Mouse (Mus musculus) kidney, adult 2 months (tissue): ENCODE measurements around the gene Tspan1. TPM values are rescaled to one million over a fixed set of nuclear protein-coding genes. Genes with fewer than 3 reads are reported as not detected.

Experiments
- DNase-seq: peaks from one replicate; pipeline ENCODE4 v3.0.0; 2021
- H3K27ac ChIP-seq: fragments of 200-500 bp; 2 replicates; pipeline ENCODE4 v1.5.1; 2012; ENCODE audit warnings: low read depth, low read length, control low read depth, inconsistent platforms; ENCODE audit not compliant: insufficient read depth
- H3K27me3 ChIP-seq: fragments of 200-500 bp; replicated peaks from 2 replicates; pipeline ENCODE4 v1.6.1; 2012; ENCODE audit warnings: mild to moderate bottlenecking, moderate library complexity, low read length, inconsistent platforms; ENCODE audit not compliant: control insufficient read depth, insufficient read depth
- H3K36me3 ChIP-seq: fragments of 200-500 bp; 2 replicates; pipeline ENCODE4 v1.6.1; 2012; ENCODE audit warnings: mild to moderate bottlenecking, moderate library complexity, low read length, inconsistent platforms; ENCODE audit not compliant: control insufficient read depth, insufficient read depth
- H3K4me1 ChIP-seq: fragments of 200-500 bp; 2 replicates; pipeline ENCODE4 v1.6.1; 2011; ENCODE audit warnings: low read length; ENCODE audit not compliant: control insufficient read depth, insufficient read depth
- H3K4me3 ChIP-seq: fragments of 200-500 bp; 2 replicates; pipeline ENCODE4 v1.5.1; 2011; ENCODE audit warnings: mild to moderate bottlenecking, low read depth, low read length, control low read depth; ENCODE audit not compliant: insufficient read depth
- CTCF ChIP-seq: fragments of 200-500 bp; conservative IDR thresholded peaks from 2 replicates; pipeline ENCODE4 v1.5.1; 2011; ENCODE audit warnings: low read depth, mild to moderate bottlenecking, control low read depth, low read length, moderate library complexity, mixed read lengths; ENCODE audit not compliant: insufficient read depth, insufficient read length
- POLR2A ChIP-seq: fragments of 200-500 bp; IDR thresholded peaks from one replicate; pipeline ENCODE4 v1.6.1; 2011; ENCODE audit warnings: low read depth, low read length, control low read depth
- WGBS: fragments of 180-500 bp; shearing (Covaris S2); methylation state at CpG from one replicate; pipeline ENCODE4 v1.1.7; 2018; 5-methylcytosine and 5-hydroxymethylcytosine counted together
- polyA plus RNA-seq: library from polyadenylated mRNA; depleted of rRNA; stranded (reverse); fragments of >200 nt; gene quantifications from 2 replicates; pipeline ENCODE4 v1.2.3, GENCODE M21; 2012

Tspan1 gene
- polyA plus RNA-seq, 1 experiment: 44.0 TPM

DNA sequence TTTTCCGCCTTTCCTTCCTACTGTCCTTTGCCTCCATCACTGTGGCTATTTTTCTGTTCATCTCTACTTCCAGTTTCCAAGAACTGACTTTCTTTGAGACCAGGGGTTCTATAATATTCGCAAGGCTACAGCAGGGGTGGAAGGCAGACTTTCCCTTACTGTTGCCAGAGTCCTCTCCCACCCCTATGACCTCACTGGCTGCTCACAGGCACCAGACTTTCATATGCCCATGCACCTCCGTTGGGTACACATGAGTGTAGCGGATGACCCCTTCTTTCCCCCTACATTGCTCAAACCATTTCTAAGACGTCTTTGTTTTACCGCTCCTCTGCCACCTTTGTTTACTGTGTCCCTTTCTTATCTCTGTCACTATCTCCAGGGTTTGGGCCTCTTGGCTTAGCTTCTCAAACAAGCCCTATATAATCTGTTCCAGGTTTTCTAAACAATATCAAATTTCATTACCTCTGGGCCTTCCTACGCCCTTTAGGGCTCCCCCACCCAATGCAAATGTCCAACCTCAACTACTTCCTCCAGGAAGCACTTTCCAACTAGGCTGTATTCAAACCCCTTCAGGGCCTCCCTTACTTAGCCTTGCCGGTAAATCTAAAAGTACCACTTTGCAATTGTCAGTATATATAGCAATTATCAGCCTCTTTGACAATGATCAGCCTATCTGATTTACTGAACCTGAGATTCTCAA lies 1.5 kb downstream of the Tspan1 start:
- DNase-seq: no peak
- TF ChIP-seq POLR2A (no peak), CTCF (no peak)
- WGBS: 68% methylated on average over 8 of the region's 8 CpGs
- Histone ChIP-seq H3K27me3 (no peaks in the 10 kb centered on the region), H3K4me3 (no peak overlapping the region), H3K36me3 (no peaks in the 10 kb centered on the region; the same call in 1 of the 2 replicates), H3K4me1 (peaks cover 11% of the 10 kb centered on the region), H3K27ac (peak overlapping the region; percentile 58)

GRCm38 (mm10) chr4:116164759-116165554 lies 2.4 kb downstream of the Tspan1 start:
- Histone ChIP-seq H3K27me3 (no peaks in the 10 kb centered on the region), H3K4me3 (no peak overlapping the region), H3K27ac (peak overlapping the region; percentile 58), H3K4me1 (peaks cover 11% of the 10 kb centered on the region), H3K36me3 (no peaks in the 10 kb centered on the region; the same call in 1 of the 2 replicates)
- TF ChIP-seq POLR2A (no peak), CTCF (no peak)
- DNase-seq: peak; percentile 28
- 78% methylated on average over 2 of the region's 2 CpGs for WGBS

GRCm38 (mm10) chr4:116162142-116162541 lies 5.3 kb downstream of the Tspan1 start:
- Histone ChIP-seq H3K4me1 (peaks cover 14% of the 10 kb centered on the region), H3K36me3 (peaks cover 1% of the 10 kb centered on the region; the same call in 1 of the 2 replicates), H3K4me3 (no peak overlapping the region), H3K27me3 (no peaks in the 10 kb centered on the region), H3K27ac (peak overlapping the region; percentile 79)
- peak; percentile 72 for DNase-seq
- 28% methylated on average over 4 of the region's 4 CpGs for WGBS
- no peak for TF ChIP-seq POLR2A
- TF ChIP-seq CTCF: no peak

GRCm38 (mm10) chr4:116160769-116161168 lies 6.6 kb downstream of the Tspan1 start:
- Histone ChIP-seq H3K36me3 (peaks cover 1% of the 10 kb centered on the region; the same call in 1 of the 2 replicates), H3K27ac (no peak overlapping the region), H3K4me3 (no peak overlapping the region), H3K4me1 (peaks cover 14% of the 10 kb centered on the region), H3K27me3 (no peaks in the 10 kb centered on the region)
- DNase-seq: no peak
- TF ChIP-seq POLR2A: no peak
- TF ChIP-seq CTCF: no peak
- WGBS: 56% methylated on average over 3 of the region's 3 CpGs

DNA sequence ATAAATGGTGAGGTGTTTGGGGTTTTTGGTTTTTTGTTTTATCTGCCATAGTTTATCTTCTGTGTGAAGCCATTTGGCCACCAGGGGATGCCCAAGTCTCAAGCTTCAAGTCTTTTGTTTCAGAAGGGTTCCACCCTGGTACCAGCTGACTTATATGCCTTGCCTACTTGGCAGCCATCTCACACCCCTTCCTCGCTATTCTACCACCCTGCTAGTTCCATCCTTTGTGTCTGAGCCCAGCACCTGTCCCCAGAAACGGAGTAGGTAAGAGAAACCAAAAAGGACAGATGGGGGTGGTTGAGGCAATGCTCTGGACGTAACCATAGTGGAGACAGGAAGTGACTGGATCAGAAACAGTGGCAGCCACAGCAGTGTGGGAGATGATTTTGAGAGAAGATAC lies 7.5 kb downstream of the Tspan1 start:
- 61% methylated on average over 3 of the region's 3 CpGs for whole genome bisulfite sequencing
- TF ChIP-seq CTCF (no peak), POLR2A (no peak)
- Histone ChIP-seq H3K27ac (peak overlapping the region; percentile 3; the same call in 1 of the 2 replicates), H3K36me3 (peaks cover 1% of the 10 kb centered on the region; the same call in 1 of the 2 replicates), H3K27me3 (no peaks in the 10 kb centered on the region), H3K4me1 (peaks cover 14% of the 10 kb centered on the region), H3K4me3 (no peak overlapping the region)
- peak; percentile 38 for DNase-seq

DNA sequence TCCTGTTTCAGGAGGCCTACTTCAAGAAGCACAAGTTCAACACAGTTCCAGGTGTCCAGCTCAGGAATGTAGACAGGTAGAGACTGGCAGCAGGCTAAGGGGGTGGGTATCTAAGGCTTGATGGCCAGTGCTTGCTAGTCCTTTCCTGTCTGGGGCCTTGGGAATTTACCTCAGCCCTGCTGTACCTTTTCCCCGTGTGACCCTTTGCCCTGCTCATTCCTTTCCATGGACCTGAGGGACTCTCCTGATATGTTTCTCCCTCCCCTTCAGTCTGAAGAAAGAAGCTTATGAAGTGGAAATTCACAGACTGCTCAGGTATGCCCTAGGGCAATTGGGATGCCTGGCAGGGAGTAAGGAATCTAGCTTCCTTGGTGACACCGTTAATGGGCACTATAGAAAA lies 9.5 kb downstream of the Tspan1 start:
- peak; percentile 72 for DNase-seq
- Histone ChIP-seq H3K4me3 (no peak overlapping the region), H3K27ac (peak overlapping the region; percentile 87), H3K4me1 (peaks cover 9% of the 10 kb centered on the region), H3K27me3 (no peaks in the 10 kb centered on the region), H3K36me3 (peaks cover 1% of the 10 kb centered on the region; the same call in 1 of the 2 replicates)
- 51% methylated on average over 2 of the region's 2 CpGs for WGBS
- TF ChIP-seq CTCF (no peak), POLR2A (no peak)

DNA sequence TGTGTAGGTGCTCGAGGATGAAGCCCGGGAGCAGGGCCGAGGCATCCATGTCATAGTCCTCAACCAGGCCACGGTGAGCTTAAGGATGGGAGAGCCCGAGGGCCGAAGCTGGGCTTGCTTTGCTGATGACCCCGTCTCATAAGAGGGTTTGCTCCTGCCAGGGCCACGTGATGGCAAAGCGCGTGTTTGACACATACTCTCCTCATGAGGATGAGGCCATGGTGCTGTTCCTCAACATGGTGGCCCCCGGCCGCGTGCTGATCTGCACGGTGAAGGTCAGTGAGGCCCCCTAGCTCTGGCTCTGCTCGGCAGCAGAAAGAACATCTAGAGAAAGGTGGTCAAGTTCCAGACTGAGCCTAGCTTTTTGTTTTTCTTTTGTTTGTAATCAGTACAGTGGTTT lies 14.7 kb downstream of the Tspan1 start:
- TF ChIP-seq CTCF (no peak), POLR2A (no peak)
- Histone ChIP-seq H3K4me1 (peaks cover 8% of the 10 kb centered on the region; the same call in 1 of the 2 replicates), H3K4me3 (no peak overlapping the region), H3K27ac (no peak overlapping the region), H3K36me3 (no peaks in the 10 kb centered on the region; the same call in 1 of the 2 replicates), H3K27me3 (no peaks in the 10 kb centered on the region)
- no peak for DNase-seq
- WGBS: 95% methylated on average over 15 of the region's 15 CpGs
